Mouse (Mus musculus): Measurements from ENCODE around the gene Hpf1.
A peak's percentile ranks its signal among the peaks of the same experiment; 100 is the strongest.

The Hpf1 gene

GRCm38 (mm10) chr8:60889843-60890519, at the start of gene Hpf1:
Gene Hpf1 (plus strand): TSS chr8:60890418.
- peak; percentile 82 to 92 for DNase-seq (ENCODE audit: low spot score in 2 of 2)

DNA sequence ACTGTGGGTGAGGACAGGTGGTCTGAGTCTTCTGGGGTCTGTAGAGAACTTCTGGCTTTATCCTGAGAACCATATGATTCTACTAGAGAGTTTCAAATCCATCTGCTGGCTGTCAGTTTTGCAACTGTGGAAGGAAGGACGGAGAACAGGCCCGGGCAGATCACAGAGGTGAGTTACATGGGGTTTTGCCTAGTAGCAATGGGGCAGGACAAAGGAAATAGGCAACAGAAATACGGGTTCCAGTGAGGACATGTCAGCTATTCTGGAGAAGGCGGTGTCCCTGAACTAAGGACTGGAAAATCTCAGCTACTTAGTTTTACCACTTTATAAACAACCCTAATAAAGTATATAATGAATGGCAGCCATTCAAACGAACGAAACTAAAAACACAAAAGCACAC, 47.8 kb upstream of the Hpf1 start:
- DNase-seq (ENCODE audit: low spot score in 2 of 2) = no peak

GRCm38 (mm10) chr8:60857559-60857958, 32.7 kb upstream of the Hpf1 start:
- no peak for DNase-seq (ENCODE audit: low spot score in 2 of 2)

DNA sequence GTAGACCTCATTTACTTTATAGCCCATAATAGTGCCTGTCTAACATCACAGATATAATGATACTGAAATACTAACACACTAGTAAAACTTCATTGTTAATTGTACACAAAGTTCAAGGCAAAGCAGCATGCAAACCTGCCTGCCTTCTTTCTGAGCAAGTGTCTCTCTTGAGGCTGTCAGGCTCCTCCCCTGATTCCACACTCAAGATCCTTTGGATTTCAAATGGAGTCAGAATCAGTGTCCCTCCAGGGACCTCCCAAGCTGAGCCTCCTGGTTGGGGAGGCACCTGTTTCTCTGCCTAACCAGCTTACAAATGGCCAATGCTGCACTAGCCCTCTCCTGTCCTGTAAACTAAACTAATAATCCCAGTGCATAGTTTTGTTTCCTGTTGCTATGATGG, 32.1 kb upstream of the Hpf1 start:
- no peak for DNase-seq (ENCODE audit: low spot score in 2 of 2)

DNA sequence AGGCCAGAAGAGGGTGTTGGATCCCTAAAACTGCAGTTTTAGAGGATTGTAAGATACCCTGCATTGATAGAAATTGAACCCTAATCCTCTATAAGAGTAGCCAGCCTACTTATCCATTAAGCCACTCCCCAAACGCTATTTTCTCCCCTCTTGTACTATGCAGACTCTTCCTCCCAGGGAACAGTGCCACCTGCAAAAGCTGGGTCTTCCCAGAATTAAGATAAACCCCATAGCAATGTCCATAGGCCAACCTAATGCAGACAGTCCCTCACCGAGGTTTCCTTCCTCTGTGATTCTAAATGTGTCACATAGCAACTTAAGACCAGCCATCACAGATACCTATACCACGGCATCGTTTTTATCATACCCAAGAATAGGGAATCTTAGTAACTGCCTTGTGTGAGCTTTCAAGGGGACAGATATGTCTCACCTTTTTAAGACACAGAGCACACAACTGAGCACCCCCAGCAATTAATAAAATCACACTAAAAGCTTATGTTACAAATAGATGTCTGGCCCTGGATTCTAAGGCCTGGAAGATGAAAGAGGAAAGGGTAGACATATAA, 31.2 kb upstream of the Hpf1 start:
- DNase-seq (ENCODE audit: low spot score in 2 of 2) = no peak

DNA sequence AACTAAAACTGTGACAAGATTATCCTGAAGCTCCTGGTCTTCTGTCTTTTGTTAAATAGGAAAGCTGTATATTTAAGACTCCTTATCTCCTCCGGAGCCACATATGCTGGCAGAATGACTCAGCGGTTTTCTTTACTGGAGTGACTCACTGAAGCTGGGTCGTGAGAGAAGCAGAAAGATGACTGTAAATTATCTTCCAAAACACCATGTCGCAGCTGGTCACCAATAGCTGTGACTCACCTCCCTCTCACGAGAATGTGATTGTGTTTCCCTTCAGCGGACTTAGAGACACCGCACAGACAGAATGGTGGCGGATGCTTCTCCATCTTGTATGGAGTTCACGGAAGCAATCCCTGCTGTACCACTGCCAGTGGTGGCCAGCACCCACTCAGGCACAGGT, 30.6 kb upstream of the Hpf1 start:
- no peak for DNase-seq (ENCODE audit: low spot score in 2 of 2)

DNA sequence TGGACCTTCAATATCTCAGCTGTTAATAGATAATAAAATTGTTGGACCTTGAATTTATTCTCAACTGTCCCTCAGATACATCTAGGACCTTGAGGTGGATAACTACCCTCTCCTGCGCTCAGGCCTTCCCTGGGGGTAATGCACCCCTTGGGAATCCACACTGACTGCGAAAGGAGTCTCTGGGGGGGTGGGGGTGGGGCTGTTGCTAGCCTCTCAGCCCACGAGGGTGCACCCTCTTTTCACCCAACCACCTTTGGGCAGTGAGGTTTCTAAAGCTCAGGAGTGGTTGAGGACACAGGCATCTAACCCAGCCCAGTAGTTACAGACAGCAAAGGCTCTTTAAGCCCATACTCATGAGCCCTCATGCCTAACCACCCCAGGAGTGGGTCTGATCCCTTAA, 29.5 kb upstream of the Hpf1 start:
- no peak for DNase-seq (ENCODE audit: low spot score in 2 of 2)

- no peak for DNase-seq (ENCODE audit: low spot score in 2 of 2)
Observed at GRCm38 (mm10) chr8:60861783-60862182, 28.4 kb upstream of the Hpf1 start.

GRCm38 (mm10) chr8:60864875-60865274, 25.3 kb upstream of the Hpf1 start:
- no peak for DNase-seq (ENCODE audit: low spot score in 2 of 2)

GRCm38 (mm10) chr8:60865504-60866114, 24.6 kb upstream of the Hpf1 start:
- peak; percentile 46 to 71 for DNase-seq (ENCODE audit: low spot score in 2 of 2)

DNA sequence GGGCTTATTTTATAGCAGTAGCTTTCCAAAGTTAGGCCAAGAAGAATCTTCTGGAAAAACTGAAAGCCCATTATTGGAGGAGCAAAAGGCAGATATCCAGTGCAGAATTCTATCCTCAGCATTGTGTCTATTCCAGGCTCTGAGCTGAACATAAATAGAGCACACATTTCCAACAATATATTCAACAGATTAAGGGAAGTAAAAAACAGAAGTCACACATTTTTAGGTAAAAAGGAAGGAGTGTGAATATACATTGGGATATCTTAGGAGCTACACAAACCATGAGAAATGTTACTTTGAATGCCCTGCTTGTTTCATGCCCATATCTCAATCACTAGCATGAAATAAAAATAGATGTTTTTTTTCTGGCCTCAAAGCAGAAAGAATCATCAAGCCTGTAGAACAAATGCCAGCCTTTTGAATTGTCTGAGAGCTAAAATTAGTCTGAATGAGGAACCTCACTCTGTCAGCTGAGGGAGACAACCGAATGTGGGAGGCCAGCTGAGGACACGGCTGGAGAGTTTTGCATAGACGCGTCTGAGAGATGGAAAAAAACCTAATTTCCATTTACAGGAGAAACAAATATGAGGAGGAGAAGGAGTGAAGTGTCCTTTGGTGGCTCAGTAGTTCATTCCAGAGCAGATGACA, 22.6 kb upstream of the Hpf1 start:
- no peak for DNase-seq (ENCODE audit: low spot score in 2 of 2)

- DNase-seq (ENCODE audit: low spot score in 2 of 2) = no peak
Observed at GRCm38 (mm10) chr8:60868236-60868965, 21.8 kb upstream of the Hpf1 start.

DNA sequence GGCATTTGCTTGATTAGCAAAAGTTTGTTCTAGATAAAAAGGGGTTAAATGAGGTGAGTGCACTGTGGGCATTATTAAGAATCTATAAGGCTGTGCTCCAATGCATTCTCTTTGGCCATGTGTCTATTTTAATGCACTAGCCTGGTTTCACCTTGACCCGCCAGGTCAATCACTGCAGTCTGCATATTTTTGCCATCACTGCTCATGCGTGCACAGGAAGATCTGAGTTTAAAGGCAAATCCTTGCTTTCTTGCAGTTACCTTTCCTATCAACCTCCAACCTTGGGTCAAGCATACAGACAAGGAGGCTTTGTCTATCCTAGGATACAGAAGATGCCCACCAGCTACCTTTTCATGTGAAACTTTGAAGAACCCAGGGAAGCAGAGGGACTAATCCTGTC, 20.5 kb upstream of the Hpf1 start:
- DNase-seq (ENCODE audit: low spot score in 2 of 2) = no peak

- DNase-seq (ENCODE audit: low spot score in 2 of 2) = no peak
Observed at GRCm38 (mm10) chr8:60870231-60871193, 19.7 kb upstream of the Hpf1 start.

DNA sequence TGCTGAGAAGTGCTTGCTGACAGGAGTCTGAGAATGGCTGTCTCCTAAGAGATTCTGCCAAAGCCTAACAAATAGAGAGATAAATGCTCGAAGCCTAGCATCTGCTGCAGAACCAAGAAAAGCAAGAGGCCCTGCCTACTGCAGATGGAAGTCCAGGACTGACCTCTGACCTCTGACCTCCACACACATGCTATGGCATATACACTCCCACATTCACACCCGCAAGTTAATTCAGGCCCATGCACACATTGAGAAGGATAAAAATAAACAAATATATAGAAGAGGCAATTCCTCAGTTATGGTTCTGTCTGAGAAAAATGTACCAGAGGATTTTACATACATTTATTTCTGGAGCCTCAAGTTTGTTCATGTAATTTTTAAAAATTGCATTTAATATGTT, 11.6 kb upstream of the Hpf1 start:
- DNase-seq (ENCODE audit: low spot score in 2 of 2) = no peak

DNA sequence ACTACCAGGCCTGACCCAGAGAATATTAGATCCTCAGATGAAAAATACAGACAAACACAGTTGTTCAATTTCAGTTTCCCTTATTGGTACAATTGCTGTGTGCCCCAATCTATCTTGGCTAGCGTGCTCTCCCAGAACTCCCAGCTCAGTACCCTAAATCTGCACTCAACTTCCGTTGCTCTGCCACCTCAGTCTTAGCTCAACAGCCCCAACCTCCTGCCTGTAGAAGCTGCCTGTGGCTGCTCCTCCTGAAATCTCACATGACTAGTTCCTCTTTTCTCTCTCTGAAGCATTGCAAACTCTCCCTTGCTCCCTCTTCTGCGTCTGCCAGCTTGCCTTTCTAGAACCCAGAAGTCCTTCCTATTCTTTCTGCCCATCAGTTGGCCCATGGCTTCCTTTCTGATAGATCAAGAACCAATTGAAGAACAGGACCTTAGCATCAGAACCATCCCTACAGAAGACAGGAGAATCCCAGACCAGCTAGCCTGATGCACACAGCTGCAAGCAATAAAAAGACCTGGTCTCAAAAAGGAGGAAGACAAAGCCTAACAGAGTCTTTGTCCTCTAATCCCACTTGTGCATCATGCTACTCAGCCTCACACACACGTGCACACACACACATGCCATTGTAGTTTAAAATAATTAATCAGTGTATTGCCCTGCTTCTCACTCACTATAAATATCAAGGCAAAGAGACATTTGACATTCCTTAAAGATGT, 6.6 kb upstream of the Hpf1 start:
- no peak for DNase-seq (ENCODE audit: low spot score in 2 of 2)

DNA sequence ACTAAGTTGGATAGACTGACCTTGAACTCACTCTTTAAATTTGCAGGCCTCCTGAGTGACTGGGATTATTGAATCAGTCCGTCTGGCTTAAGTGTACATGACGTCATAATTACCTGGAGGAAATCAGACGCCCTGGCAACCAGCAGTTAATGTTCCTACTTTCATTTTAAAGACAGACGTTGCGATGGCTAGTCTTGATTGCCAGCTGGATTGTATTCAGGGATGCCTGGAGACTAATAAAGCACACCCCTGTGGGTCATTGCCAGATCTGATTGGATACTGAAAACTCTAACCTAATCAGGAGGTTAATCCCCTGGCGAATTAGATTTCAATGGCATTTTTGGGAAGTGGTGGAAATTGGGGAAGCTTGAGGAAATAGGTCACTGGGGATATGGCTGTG, 3.5 kb upstream of the Hpf1 start:
- DNase-seq (ENCODE audit: low spot score in 2 of 2) = no peak

DNA sequence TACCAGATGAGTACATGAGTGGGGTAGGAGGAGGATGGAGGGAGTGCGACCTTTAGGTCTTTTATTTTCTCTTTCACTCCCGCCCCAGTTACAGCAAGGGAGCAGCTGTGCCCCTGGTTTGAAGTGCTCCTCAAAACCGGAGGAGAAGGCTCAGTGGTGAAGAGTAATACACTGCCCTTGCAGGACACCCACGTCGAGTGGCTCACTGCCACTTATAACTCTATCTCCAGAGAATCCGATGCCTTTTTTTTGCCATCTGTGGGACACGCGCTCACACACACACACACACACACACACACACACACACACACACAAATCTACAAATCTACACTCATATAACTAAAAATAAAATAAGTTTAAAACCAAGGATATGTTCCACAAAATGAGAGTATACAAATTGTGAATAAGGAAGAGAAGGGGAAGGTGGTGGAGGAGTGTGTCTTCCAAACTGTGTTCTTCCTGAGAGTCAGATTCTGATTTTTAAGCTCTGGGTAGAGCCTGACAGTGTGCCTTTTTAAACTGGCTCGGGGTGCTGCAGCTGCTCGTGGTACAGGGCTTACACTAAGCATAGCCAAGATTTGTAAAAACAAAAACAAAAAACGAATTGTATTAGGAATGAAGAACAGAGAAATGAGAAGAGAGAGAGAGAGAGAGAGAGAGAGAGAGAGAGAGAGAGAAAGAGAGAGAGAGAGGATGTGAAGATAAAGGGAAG, 931 bp upstream of the Hpf1 start:
- no peak for DNase-seq (ENCODE audit: low spot score in 2 of 2)

GRCm38 (mm10) chr8:60890520-60890874, 279 bp downstream of the Hpf1 start:
- DNase-seq (ENCODE audit: low spot score in 2 of 2) = no peak

DNA sequence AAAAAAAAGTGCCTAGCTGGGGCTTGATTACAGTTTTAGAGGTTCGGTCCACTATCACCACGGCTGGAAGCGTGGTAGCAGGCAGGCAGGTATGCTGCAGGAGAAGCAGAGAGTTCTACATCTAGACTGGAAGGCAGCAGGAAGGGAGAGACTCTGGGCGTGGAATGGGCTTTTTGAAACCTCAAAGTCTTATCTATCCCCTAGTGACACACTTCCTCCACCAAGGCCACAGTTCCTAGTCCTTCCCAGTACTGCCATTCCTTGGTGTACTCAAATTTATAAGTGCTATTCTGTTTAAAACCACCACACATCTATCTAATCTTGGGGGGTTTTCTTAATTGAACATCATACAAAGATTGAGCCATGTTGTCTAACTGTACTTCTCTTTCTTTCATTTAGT, 1.5 kb downstream of the Hpf1 start:
- no peak for DNase-seq (ENCODE audit: low spot score in 2 of 2)

All from cerebellum, postnatal 4 days (tissue).